Mouse (Mus musculus) gastrocnemius, postnatal 14 days (tissue): ENCODE results near the gene Mrpl45. TPM values are rescaled to one million over a fixed set of nuclear protein-coding genes. Genes with fewer than 3 reads are reported as not detected.
"Not testable (repeated sequence)": the region's sequence is repeated elsewhere in the genome, so short reads cannot be mapped to it uniquely, and the experiment has no call there.

Experiments
- DNase-seq: peaks from one replicate; pipeline ENCODE4 v3.0.0; 2021; ENCODE audit warnings: mixed read lengths
- intact Hi-C: fragments of 180-260 bp; cut with DNase I; formaldehyde crosslinking; loops from one replicate; pipeline ENCODE4 v1.15.1; 2025; ENCODE audit warnings: low total_unique reads
- total RNA-seq, 2 experiments: library from RNA; stranded (reverse); gene quantifications; 2 replicates each; pipeline ENCODE4 v1.2.3; 2021

Gene Mrpl45
- total RNA-seq, 2 experiments from 2014 or later = 32.0 to 36.0 TPM

GRCm38 (mm10) chr11:97289276-97290230 lies 26.0 kb upstream of the Mrpl45 start:
- peak; percentile 58 for DNase-seq
- intact Hi-C loops = no loop called here

GRCm38 (mm10) chr11:97292731-97293130 lies 22.8 kb upstream of the Mrpl45 start:
- intact Hi-C loops = no loop called here
- DNase-seq = no peak

GRCm38 (mm10) chr11:97296542-97296941 lies 19.0 kb upstream of the Mrpl45 start:
- intact Hi-C loops = no loop called here
- DNase-seq = no peak

- no peak for DNase-seq
- intact Hi-C loops = loop anchor here (10.0 kb wide), 1 partner anchor 45 kb away; no protein-coding TSS in a partner anchor
Observed at GRCm38 (mm10) chr11:97299939-97300338, 15.6 kb upstream of the Mrpl45 start.

GRCm38 (mm10) chr11:97301406-97301805 lies 14.1 kb upstream of the Mrpl45 start:
- DNase-seq = no peak
- intact Hi-C loops = loop anchor here (10.0 kb wide), 1 partner anchor 47 kb away; no protein-coding TSS in a partner anchor

- no peak for DNase-seq
- intact Hi-C loops = loop anchor here (10.0 kb wide), 1 partner anchor 48 kb away; no protein-coding TSS in a partner anchor
Observed at GRCm38 (mm10) chr11:97302231-97302781, 13.2 kb upstream of the Mrpl45 start.

- intact Hi-C loops = loop anchor here (10.0 kb wide), 1 partner anchor 50 kb away; no protein-coding TSS in a partner anchor
- DNase-seq = no peak
Observed at GRCm38 (mm10) chr11:97304631-97305030, 10.9 kb upstream of the Mrpl45 start.

- intact Hi-C loops = loop anchor here (10.0 kb wide), 1 partner anchor 53 kb away; no protein-coding TSS in a partner anchor
- DNase-seq = no peak
Observed at GRCm38 (mm10) chr11:97307294-97308069, 8.0 kb upstream of the Mrpl45 start.

- intact Hi-C loops = loop anchor here (10.0 kb wide), 1 partner anchor 54 kb away; no protein-coding TSS in a partner anchor
- DNase-seq = no peak
Observed at GRCm38 (mm10) chr11:97308806-97309450, 6.6 kb upstream of the Mrpl45 start.

- intact Hi-C loops = loop anchor here (10.0 kb wide), 1 partner anchor 55 kb away; no protein-coding TSS in a partner anchor
- peak; percentile 81 for DNase-seq
Observed at GRCm38 (mm10) chr11:97309451-97309836, 6.1 kb upstream of the Mrpl45 start.

- DNase-seq = peak; percentile 73
- intact Hi-C loops = loop anchor here (10.0 kb wide), 1 partner anchor 55 kb away; no protein-coding TSS in a partner anchor
Observed at GRCm38 (mm10) chr11:97309911-97310571, 5.5 kb upstream of the Mrpl45 start.

- intact Hi-C loops = no loop called here
- no peak for DNase-seq
Observed at GRCm38 (mm10) chr11:97310895-97311631, 4.5 kb upstream of the Mrpl45 start.

- DNase-seq, intact Hi-C loops: not testable (repeated sequence)
Observed at GRCm38 (mm10) chr11:97312871-97313270, 2.6 kb upstream of the Mrpl45 start.

- intact Hi-C loops = no loop called here
- no peak for DNase-seq
Observed at GRCm38 (mm10) chr11:97314110-97314509, 1.4 kb upstream of the Mrpl45 start.

GRCm38 (mm10) chr11:97314751-97315503 lies 589 bp upstream of the Mrpl45 start:
- no peak for DNase-seq
- intact Hi-C loops = no loop called here

GRCm38 (mm10) chr11:97321197-97321596 lies 5.7 kb downstream of the Mrpl45 start:
- intact Hi-C loops = loop anchor here (5.0 kb wide), 1 partner anchor 39 kb away; the partner anchor contains the start of gene Npepps
- DNase-seq = no peak
